Mouse (Mus musculus) kidney, embryonic 16.5 days (tissue): ENCODE measurements around the gene Ccdc28a. TPM values are rescaled to one million over a fixed set of nuclear protein-coding genes. Genes with fewer than 3 reads are reported as not detected.
A peak's percentile ranks its signal among the peaks of the same experiment; 100 is the strongest.

ENCODE experiments used
- ATAC-seq: fragments of 200-750 bp; cut with Nextera tagmentation; 2 replicates; pipeline ENCODE4 v1.8.0; 2017; ENCODE audit warnings: moderate TSS enrichment; ENCODE audit not compliant: low FRiP score, low TSS enrichment
- H3K27ac ChIP-seq: fragments of 300-500 bp; sonication (generic); 2 replicates; pipeline ENCODE4 v1.5.1; 2014; ENCODE audit warnings: low read length
- H3K27me3 ChIP-seq: fragments of 300-500 bp; sonication (generic); 2 replicates; pipeline ENCODE4 v1.6.1; 2014; ENCODE audit warnings: low read length, control low read depth, mixed read lengths; ENCODE audit not compliant: insufficient read depth
- H3K36me3 ChIP-seq: fragments of 300-500 bp; sonication (generic); 2 replicates; pipeline ENCODE4 v1.6.1; 2014; ENCODE audit warnings: low read length, control low read depth, mixed read lengths; ENCODE audit not compliant: insufficient read depth
- H3K4me1 ChIP-seq: fragments of 300-500 bp; sonication (generic); 2 replicates; pipeline ENCODE4 v1.6.1; 2014; ENCODE audit warnings: low read length, control low read depth, mixed read lengths; ENCODE audit not compliant: insufficient read depth
- H3K4me2 ChIP-seq: fragments of 300-500 bp; sonication (generic); replicated peaks from 2 replicates; pipeline ENCODE4 v1.6.1; 2014; ENCODE audit warnings: low read depth, low read length
- H3K4me3 ChIP-seq: fragments of 300-500 bp; sonication (generic); 2 replicates; pipeline ENCODE4 v1.5.1; 2014; ENCODE audit warnings: mild to moderate bottlenecking, low read length
- H3K9ac ChIP-seq: fragments of 300-500 bp; sonication (generic); replicated peaks from 2 replicates; pipeline ENCODE4 v1.6.1; 2014; ENCODE audit warnings: low read length
- H3K9me3 ChIP-seq: fragments of 300-500 bp; sonication (generic); 2 replicates; pipeline ENCODE4 v1.6.1; 2016; ENCODE audit warnings: low read length, control low read depth
- WGBS: fragments of 180-500 bp; shearing (Covaris S2); extraction: QIAGEN DNeasy Blood & Tissue Kit; methylation state at CpG from one replicate; pipeline ENCODE4 v1.1.7; 2014; 5-methylcytosine and 5-hydroxymethylcytosine counted together
- polyA plus RNA-seq: library from polyadenylated mRNA; unstranded; fragments of >200 nt; fragmentation: Nextera tagmentation; extraction: Ambion mirVana; gene quantifications from 2 replicates; pipeline ENCODE4 v1.2.1, GENCODE M21; 2015

Gene Ccdc28a
- polyA plus RNA-seq, 1 experiment from 2014 or later = 16.9 TPM

DNA sequence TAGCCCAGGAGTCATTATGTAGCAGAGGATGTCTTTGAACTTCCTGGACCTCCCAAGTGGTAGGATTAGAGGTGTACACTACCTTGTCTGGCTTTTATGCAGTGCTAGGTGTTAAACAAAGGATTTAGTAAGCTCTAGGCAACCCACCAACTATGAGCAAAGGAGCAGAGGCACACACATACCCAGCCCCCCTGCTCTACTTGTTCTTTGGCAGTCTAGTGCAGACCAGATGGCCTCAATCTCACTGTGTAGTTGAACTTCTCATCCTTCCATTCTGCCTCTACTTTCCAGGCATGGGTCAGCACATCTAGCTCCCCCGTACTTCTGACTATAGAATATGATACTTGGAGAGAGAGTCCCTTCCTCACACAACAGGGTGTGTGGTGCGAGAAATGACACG lies 10.4 kb downstream of the Ccdc28a start:
- Histone ChIP-seq H3K27me3 (no peaks in the 10 kb centered on the region), H3K9me3 (no peaks in the 10 kb centered on the region), H3K4me1 (no peaks in the 10 kb centered on the region), H3K36me3 (no peaks in the 10 kb centered on the region), H3K27ac (no peak overlapping the region), H3K4me3 (no peak overlapping the region), H3K4me2 (no peak overlapping the region), H3K9ac (no peak overlapping the region)
- ATAC-seq = no peak
- WGBS = 69% methylated on average over 3 of the region's 3 CpGs

DNA sequence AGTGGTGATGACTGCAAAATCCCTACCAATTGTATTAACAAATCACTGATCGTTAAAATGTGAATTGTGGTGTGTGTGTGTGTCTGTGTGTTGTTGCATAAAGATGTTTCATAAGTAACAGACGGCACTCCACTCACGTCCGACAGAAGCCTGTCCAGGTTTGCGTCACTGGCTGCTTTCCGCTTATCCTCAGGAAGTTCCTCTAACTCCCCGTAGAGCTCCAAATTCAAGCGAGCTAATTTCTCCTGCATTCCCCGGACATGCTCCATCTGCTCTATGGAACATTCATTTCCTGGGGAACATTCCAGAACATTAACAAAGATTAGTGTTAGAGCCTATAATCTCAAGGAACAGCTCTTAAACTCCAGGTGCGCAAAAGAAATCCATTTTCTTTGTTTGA lies 15.4 kb downstream of the Ccdc28a start:
- Histone ChIP-seq H3K27ac (no peak overlapping the region), H3K27me3 (no peaks in the 10 kb centered on the region), H3K4me2 (no peak overlapping the region), H3K9me3 (no peaks in the 10 kb centered on the region), H3K36me3 (no peaks in the 10 kb centered on the region), H3K4me1 (no peaks in the 10 kb centered on the region), H3K4me3 (no peak overlapping the region), H3K9ac (no peak overlapping the region)
- no peak for ATAC-seq
- 79% methylated on average over 10 of the region's 10 CpGs for WGBS

DNA sequence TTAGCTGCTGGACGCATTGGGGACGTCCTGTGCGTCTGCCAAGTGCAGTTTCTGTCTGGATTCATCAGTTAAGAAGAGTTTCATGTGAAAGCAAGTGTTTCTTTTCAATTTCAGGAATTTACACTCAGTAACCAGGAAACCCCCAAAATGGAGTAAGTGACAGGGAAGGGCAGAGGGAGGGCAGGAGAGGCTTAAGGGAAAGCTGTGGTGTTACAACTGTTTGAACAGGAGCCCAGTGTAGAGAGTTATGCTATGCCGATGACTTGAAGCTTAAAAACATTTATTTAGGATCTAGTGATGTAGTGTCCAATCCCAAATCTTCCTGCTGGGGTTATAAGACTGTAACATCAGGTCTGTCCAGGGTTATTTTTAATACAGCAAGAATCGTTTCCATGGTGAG lies 20.7 kb downstream of the Ccdc28a start:
- no peak overlapping the region for H3K4me3 ChIP-seq
- no peak for ATAC-seq
- H3K4me1 ChIP-seq = peaks cover 5% of the 10 kb centered on the region; the same call in 1 of the 2 replicates
- no peaks in the 10 kb centered on the region for H3K36me3 ChIP-seq
- WGBS = 77% methylated on average over 5 of the region's 5 CpGs
- no peak overlapping the region for H3K4me2 ChIP-seq
- H3K9me3 ChIP-seq = no peaks in the 10 kb centered on the region
- no peaks in the 10 kb centered on the region for H3K27me3 ChIP-seq
- no peak overlapping the region for H3K27ac ChIP-seq
- no peak overlapping the region for H3K9ac ChIP-seq

DNA sequence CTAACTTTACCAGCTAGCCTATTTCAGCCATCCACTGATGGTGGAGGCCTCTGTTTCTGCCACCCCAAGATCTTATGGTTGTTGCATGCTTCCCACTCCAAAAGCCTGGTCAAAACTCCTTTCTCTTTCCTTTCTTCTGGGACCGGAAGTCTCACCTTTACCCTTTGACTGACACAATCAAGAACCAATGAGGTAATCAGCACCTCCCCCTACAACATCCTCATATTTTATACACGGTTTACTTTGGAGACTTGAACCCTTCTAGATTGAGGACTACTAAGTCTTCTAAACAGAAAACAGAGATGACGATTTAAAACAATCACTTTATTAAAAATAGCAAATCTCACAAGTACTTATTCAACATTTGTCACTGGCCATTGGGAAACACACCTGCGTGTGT lies 21.4 kb downstream of the Ccdc28a start:
- H3K9me3 ChIP-seq = no peaks in the 10 kb centered on the region
- no peaks in the 10 kb centered on the region for H3K27me3 ChIP-seq
- peaks cover 5% of the 10 kb centered on the region; the same call in 1 of the 2 replicates for H3K4me1 ChIP-seq
- WGBS = 78% methylated on average over 4 of the region's 4 CpGs
- no peaks in the 10 kb centered on the region for H3K36me3 ChIP-seq
- no peak overlapping the region for H3K9ac ChIP-seq
- H3K4me3 ChIP-seq = no peak overlapping the region
- H3K27ac ChIP-seq = no peak overlapping the region
- no peak for ATAC-seq
- no peak overlapping the region for H3K4me2 ChIP-seq

DNA sequence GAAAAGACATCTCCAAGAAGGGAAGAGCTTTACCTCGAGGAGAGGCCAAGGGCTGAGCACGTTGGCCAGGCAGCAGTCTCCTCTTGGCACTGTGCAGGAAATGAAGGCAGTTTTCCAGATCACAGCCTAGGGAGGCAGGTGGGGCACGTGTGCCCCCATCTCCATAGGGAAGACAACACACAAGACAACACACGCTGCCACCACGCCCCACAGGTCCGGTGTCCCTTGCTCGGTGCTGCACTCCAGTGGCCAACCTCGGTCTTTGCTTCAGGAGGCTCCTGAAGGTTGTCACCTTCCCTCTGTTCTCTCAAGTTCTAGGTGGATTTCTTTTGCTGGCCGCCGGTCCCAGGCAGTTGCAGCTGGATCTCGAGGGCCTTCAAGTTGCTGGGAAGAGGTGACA lies 24.1 kb downstream of the Ccdc28a start, which contains the start of gene Ect2l:
Gene Ect2l, minus strand, starts transcription at position 165 of the 400 bp plus-strand sequence.
- Histone ChIP-seq H3K9ac (0 out of 2 replicates have a peak within 1 kb of the TSS, but pooled peaks have one; percentile 28), H3K4me1 (peaks cover 5% of the 10 kb centered on the region; the same call in 1 of the 2 replicates), H3K4me2 (peak within 1 kb of the TSS; percentile 37), H3K36me3 (no peaks in the 10 kb centered on the region), H3K4me3 (no peak within 1 kb of the TSS), H3K27ac (no peak within 1 kb of the TSS), H3K9me3 (no peaks in the 10 kb centered on the region), H3K27me3 (no peaks in the 10 kb centered on the region)
- 6% methylated on average over 11 of the region's 11 CpGs for WGBS
- peak; percentile 69; the same call in 1 of the 2 replicates for ATAC-seq

DNA sequence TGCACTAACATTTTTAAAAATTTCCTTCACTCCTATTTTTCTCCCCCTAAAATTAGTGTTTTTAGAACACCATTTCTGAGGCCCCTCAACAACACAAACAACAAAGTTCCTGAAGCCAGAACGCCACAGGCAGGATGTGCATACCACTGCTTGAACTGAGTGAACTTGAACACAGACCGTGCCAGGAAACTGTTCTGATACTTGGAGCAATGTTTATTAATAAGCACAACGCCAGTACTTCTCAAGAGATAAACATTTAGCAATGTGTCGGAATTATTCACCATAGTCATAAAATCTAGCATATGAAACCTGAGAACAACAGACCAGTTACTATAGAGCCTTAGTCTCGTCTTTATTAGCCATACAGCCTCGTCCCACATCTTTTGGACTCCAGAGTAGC lies 24.7 kb downstream of the Ccdc28a start:
- no peak overlapping the region for H3K4me2 ChIP-seq
- no peaks in the 10 kb centered on the region for H3K9me3 ChIP-seq
- H3K36me3 ChIP-seq = no peaks in the 10 kb centered on the region
- no peak overlapping the region for H3K4me3 ChIP-seq
- H3K27me3 ChIP-seq = no peaks in the 10 kb centered on the region
- H3K4me1 ChIP-seq = peaks cover 5% of the 10 kb centered on the region; the same call in 1 of the 2 replicates
- 51% methylated on average over 6 of the region's 6 CpGs for WGBS
- no peak overlapping the region for H3K27ac ChIP-seq
- ATAC-seq = no peak
- H3K9ac ChIP-seq = no peak overlapping the region

DNA sequence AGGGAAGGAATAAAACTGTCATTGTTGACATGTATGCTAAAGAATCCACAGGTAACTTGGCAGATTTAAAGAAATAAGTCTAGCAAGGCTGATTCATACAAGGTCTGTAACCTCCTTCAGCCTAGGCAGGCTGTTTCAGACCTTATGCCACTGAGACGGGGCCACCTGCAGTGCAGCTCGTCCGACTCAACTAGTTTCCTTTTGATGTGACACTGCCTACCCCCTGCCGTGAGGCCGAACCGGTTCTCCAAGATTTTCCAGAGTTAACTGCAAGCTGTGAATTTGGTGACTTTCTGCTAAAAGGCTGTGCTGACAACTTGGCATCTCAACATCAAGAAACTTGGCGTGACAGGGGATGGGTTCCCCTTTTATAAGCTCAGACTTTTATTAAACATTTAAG lies 30.7 kb downstream of the Ccdc28a start:
- H3K4me1 ChIP-seq = no peaks in the 10 kb centered on the region
- ATAC-seq = 0 out of 2 replicates have a peak, but pooled peaks have one; percentile 51
- H3K4me2 ChIP-seq = no peak overlapping the region
- no peaks in the 10 kb centered on the region for H3K9me3 ChIP-seq
- no peak overlapping the region for H3K9ac ChIP-seq
- H3K27ac ChIP-seq = no peak overlapping the region
- H3K27me3 ChIP-seq = no peaks in the 10 kb centered on the region
- 26% methylated on average over 7 of the region's 7 CpGs for WGBS
- no peak overlapping the region for H3K4me3 ChIP-seq
- no peaks in the 10 kb centered on the region for H3K36me3 ChIP-seq

DNA sequence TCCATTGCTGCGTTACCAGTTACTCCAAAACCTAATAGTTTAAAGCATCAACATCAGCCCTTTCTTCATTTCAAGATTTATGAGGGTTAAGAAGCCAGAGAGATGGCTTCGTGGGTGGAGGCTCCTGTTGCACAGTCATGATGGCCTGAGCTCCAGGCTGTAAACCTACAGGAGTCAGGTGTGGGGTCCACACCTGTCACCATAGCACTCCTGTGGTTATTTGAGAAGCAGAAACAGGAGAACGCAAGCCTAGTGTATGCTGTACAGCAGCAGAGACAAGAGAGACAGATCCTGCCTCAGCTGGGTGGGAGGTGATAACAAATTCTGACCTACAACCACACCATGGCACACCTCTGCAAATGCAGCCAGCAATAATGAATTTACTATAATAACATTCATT lies 32.4 kb downstream of the Ccdc28a start:
- Histone ChIP-seq H3K27me3 (no peaks in the 10 kb centered on the region), H3K4me3 (no peak overlapping the region), H3K9ac (no peak overlapping the region), H3K36me3 (no peaks in the 10 kb centered on the region), H3K4me2 (no peak overlapping the region), H3K27ac (no peak overlapping the region), H3K4me1 (no peaks in the 10 kb centered on the region), H3K9me3 (no peaks in the 10 kb centered on the region)
- ATAC-seq = no peak
- WGBS = 57% methylated on average over 3 of the region's 3 CpGs

DNA sequence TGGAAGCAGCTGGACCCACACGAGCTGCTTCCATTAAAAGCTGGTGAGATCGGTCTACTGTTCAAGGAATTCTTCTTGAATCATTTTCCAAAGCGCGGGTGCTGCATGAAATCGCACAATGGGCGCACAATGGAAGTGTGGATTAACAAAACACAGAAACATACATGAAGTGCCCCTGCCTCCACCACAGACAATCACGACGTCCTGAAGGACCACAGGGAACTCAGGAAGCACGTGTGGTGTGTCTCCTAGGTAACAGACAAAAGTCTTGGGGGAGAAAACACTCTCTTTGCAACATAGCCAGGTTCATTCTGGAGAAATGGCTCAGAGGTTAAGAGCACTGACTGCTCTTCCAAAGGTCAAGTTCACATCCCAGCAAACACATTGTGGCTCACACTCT lies 34.1 kb downstream of the Ccdc28a start:
- Histone ChIP-seq H3K9ac (no peak overlapping the region), H3K9me3 (no peaks in the 10 kb centered on the region), H3K4me2 (no peak overlapping the region), H3K4me1 (peaks cover 3% of the 10 kb centered on the region; the same call in 1 of the 2 replicates), H3K36me3 (no peaks in the 10 kb centered on the region), H3K4me3 (no peak overlapping the region), H3K27me3 (no peaks in the 10 kb centered on the region), H3K27ac (no peak overlapping the region)
- WGBS = 73% methylated on average over 9 of the region's 9 CpGs
- ATAC-seq = no peak

DNA sequence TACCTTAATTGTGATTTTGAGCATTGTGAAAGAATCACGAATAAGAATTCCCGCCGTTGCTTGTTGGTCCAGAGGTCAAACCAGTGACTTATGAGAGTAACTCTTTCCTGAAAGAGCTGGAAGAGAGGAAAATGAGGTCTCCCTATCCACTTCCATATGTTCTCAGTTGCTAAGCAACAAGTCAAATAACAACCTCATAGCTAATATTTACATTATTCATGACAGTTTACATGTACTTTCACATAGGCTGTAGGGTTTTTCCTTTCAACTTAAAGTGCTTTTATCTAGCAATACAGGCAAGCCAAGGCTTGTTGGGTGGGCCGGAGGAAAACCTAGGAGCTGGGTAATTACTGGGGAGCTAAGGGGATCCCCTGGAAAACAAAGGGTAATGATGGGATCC lies 34.9 kb downstream of the Ccdc28a start:
- Histone ChIP-seq H3K36me3 (no peaks in the 10 kb centered on the region), H3K4me3 (no peak overlapping the region), H3K4me2 (no peak overlapping the region), H3K4me1 (peaks cover 3% of the 10 kb centered on the region; the same call in 1 of the 2 replicates), H3K9ac (no peak overlapping the region), H3K9me3 (no peaks in the 10 kb centered on the region), H3K27me3 (no peaks in the 10 kb centered on the region), H3K27ac (no peak overlapping the region)
- WGBS = 69% methylated on average over 4 of the region's 4 CpGs
- ATAC-seq = no peak
